Mouse (Mus musculus): Measurements from ENCODE around the gene Unc13c.

Gene Unc13c

DNA sequence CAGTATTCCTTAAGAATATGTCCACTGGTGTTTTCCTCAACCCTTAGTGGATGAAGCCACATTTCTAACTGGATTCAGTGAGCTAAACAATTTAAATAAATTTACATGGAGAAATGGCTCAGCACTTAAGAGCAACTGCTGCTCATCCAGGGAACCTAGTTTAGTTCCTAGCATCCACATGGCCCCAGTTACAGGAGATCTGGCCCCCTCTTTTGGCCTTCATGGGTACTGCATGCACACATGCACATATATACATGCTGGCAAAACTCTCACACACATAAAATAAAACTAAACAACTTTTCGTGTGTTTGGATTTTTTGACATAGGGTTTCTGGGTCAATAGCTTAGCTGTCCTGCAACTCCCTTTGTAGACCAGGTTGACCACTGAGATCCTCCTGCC, 330.6 kb downstream of the Unc13c start:
- no peak for DNase-seq (ENCODE audit: low spot score in 2 of 2)

DNA sequence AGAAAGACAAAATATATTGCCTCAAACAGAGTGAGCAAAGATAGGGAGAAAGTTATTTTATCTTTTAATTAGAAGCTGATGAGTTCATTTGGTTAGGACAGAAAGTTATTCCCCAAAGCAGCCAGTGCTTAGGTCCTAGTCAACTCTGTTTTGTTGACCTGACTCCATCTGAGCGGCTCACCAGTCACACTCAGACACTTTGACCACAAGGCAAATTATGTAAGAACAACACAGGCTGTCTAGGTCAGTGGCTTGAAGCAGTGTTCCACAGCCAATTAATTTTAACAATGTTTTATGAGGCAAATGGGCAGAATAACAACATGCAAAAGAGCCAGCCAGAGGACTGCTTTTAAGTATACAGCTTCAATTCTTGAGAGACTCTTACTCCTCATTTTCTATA, 343.6 kb downstream of the Unc13c start:
- no peak for DNase-seq (ENCODE audit: low spot score in 2 of 2)

DNA sequence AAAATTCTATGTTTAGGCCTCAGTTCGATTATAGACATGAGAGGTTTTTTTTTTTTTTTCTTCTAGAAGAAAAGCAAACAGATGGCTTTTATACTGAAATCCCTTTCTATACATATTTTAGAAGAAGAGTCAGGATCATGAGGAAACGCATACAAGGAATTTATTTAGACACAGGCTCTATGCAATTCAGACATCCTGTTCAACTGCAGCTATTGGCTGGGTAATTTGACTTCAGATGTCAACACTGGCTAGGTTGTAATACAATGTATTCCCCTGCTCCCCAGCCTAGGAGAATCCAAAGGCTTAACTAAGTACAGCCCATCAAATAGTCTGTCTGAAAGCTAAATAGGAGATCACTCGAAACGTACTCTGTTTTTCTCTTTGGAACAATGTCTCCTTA, 355.9 kb downstream of the Unc13c start:
- DNase-seq (ENCODE audit: low spot score in 2 of 2), result no peak

DNA sequence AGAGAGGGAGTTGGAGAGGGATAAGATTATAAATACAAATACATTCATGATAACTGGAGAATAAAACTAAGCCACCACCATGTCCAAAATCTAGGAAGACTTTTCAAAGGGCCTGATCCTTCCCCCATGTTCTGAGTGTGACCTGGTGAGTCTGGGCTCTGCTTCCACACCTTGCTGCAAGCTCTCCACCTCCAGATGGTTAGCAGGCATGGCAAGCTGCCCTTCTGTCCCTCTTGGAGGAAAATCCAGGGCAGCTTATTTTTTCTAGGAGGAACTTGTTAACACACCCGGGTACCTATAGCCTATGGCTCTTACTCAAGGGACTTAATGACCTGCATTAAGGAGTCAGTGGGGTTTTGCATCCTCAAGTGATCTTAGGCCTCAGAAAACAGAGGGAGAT, 364.8 kb downstream of the Unc13c start:
- DNase-seq (ENCODE audit: low spot score in 2 of 2), result no peak

DNA sequence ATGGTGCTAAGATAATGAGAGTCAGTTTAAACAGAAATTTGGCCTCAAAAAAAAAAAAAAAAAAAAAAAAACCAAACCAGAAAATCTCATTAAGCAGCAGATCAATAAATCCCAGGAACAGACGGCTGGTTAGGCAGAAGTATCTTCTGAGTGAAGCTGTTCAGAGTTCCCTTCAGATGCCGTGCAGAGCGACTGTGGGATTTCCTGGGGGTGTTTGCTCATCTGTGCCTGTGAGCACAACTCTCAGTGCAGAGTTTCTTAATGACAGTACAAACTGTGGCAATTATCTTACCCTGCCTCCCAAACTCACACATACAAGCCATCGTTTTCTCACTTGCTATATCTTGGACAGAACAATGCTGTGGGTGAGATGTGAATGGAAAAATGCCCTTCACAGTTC, 403.2 kb downstream of the Unc13c start:
- no peak for DNase-seq (ENCODE audit: low spot score in 2 of 2)

DNA sequence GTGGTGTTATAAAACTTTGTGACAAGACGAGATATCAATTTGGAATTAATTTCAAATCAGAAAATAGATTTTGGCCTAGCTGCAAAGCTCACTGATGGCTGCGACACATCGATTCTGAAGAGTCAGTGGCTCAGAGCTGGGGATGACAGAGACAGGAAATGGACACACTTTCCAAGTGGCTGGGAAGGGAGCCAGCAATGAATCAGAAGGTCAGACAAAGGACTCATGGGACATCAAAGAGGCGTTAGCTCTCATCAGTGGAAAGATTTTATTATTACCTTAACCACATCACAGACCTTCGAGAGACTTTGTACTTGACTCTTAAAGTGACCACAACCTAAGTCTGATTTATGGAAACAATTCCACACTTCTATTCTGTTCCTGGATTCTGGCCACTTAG, 408.7 kb downstream of the Unc13c start:
- DNase-seq (ENCODE audit: low spot score in 2 of 2), result no peak

DNA sequence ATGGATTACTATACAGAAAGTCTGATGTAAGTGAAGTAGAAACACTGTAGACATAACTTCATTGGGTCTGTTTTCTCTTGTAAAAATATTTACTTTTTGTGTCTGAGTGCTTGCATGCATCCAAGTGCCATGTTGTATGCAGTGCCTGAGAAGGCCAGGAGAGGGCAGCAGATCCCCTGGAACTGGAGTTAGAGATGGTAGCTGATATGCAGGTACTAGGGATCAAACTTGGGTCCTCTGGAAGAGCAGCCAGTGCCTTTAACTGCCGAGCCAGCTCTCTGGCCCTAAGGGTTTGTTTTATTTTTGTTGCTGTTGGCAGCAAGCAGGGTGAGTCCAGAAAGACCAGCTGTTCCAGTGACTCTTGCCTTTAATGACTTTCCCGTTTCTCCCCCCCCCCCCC, 411.0 kb downstream of the Unc13c start:
- peak in 1 of 2 experiments; percentile 11 for DNase-seq (ENCODE audit: low spot score in 2 of 2)

DNA sequence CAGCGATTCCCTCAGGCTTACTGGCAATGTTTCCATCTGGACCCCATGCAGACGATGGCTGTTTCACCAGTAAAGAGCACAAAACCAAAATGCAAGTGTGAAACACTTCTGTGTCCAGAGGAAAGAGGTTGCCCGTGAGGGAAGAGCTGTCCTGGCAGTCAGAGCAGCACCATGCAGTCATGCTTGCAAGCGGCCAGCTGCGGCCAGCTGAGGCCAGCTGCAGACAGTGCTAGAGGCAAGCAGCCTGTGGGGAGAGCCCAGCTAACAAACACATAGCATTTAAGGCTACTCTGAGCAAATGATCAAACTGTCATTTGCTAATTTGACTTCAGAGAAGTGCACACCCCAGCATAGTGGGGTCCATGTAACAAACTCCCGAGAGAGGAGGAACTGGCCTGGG, 413.4 kb downstream of the Unc13c start:
- DNase-seq (ENCODE audit: low spot score in 2 of 2), result no peak

DNA sequence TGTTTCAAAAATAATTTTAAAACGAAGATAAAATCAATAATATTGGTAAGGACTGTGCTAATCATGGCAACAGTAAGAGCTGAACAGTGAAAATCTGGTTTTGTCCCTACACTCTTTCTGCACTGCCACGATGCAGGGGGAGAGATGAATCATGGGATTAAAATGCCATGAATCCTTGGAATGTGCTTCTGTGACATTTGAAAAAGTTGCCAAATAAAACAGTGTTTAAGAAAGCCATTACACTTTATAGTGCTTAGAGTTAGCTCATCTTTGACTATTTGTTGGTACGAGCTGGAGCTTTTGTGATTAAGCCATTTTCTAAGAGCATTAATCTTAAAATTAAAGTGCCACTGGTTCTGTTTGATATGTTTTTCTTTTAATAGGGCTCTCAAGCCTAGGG, 496.2 kb downstream of the Unc13c start:
- DNase-seq (ENCODE audit: low spot score in 2 of 2), result no peak

DNA sequence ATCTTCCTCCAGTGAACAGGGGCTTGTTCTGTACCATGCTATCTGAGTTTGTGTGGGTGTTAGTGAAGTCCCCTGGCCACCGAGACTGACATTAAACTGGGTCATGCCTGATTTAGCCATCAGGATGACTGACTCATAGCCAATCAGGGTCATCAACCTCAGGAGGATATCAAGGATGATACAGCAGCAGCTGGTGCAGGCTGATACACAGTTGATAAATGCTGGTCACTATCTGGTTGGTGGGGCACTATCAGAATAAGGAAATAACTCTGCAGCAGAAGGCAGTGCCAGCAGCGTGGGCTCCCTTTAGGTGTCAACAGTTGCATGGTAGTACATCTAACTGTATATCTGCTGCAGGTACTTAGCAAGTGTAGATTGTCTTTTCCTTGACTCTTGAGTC, 506.7 kb downstream of the Unc13c start:
- DNase-seq (ENCODE audit: low spot score in 2 of 2), result no peak

DNA sequence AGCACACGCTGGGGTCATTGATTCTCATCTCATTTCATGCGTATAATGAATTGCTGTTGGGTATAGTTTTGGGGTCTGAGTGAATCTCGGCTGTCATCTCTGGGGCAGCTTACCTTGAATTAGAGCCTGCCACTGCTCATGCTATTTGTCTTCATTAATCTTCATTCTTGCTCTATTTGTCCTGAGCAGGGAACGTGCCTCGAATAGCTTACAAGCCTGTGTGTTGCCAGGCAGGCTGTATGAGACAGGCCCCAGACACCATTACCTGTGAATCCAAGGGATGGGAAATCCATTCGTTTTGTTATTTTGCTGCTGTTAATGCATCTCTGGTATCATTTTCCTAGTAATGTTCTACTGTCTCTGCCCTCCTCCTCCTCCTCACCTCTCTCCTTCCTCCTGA, 518.8 kb downstream of the Unc13c start:
- no peak for DNase-seq (ENCODE audit: low spot score in 2 of 2)

DNA sequence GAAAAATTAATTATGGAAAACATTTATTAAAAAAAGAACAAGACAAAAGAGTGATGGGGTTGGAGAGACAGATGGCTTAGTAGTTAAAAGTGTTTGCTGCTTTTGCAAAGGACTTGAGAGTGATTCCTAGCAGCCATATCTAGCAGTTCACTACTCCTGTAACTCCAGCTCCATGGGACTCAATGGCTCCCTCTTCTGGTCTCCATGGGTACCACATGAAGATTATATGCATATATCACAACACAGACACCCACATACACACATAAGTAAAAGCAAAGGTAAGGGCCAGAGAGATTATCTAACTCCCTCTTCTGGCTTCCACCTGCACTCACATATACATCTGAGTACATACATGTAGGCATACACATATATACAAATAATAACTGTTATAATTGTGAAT, 519.5 kb downstream of the Unc13c start:
- DNase-seq (ENCODE audit: low spot score in 2 of 2), result no peak

DNA sequence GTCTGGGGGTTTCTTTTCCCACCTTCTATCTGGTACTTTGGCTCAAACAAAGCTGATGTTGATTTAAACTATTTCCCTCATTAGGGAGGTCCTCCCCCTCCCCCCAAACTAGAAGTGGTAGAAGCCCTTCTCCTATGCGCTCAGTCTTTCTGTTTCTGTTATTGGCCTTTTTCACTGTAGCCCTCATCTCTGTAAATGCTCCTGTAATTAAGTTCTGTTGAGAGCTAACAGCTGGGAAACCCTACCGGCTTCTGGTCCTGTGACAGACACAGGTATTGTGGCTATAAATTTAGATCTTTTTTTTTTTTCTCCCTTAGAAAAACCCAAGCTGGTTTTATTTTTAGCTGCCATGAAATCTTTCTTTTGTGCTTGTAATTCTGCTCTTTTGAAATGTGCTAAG, 536.8 kb downstream of the Unc13c start:
- no peak for DNase-seq (ENCODE audit: low spot score in 2 of 2)
